Mouse (Mus musculus) ES-E14 (cell line): ENCODE results near the gene Ugt1a8.

Experiments
- HCFC1 ChIP-seq: IDR thresholded peaks from 2 replicates; pipeline ENCODE4 v1.6.1; 2012; ENCODE audit warnings: low read length, inconsistent platforms, borderline replicate concordance; ENCODE audit not compliant: insufficient read depth
- MAFK ChIP-seq: IDR thresholded peaks from 2 replicates; pipeline ENCODE4 v1.6.1; 2014; ENCODE audit warnings: mild to moderate bottlenecking, low read depth, low read length, inconsistent platforms; ENCODE audit not compliant: insufficient read depth
- ZC3H11A ChIP-seq: IDR thresholded peaks from 2 replicates; pipeline ENCODE4 v1.6.1; 2012; ENCODE audit warnings: low read depth, mild to moderate bottlenecking, inconsistent platforms, low read length, borderline replicate concordance
- ZNF384 ChIP-seq: IDR thresholded peaks from 2 replicates; pipeline ENCODE4 v1.6.1; 2012; ENCODE audit warnings: low read depth, low read length, inconsistent platforms

- no peak for TF ChIP-seq MAFK
- no peak for TF ChIP-seq ZC3H11A
- TF ChIP-seq HCFC1, result no peak
- TF ChIP-seq ZNF384, result no peak
Measured at GRCm38 (mm10) chr1:88233421-88234247, 146.0 kb downstream of the Ugt1a8 start.
